Comparison of ENCODE assay signal across 12 mouse cellular contexts in the genomic region with DNA sequence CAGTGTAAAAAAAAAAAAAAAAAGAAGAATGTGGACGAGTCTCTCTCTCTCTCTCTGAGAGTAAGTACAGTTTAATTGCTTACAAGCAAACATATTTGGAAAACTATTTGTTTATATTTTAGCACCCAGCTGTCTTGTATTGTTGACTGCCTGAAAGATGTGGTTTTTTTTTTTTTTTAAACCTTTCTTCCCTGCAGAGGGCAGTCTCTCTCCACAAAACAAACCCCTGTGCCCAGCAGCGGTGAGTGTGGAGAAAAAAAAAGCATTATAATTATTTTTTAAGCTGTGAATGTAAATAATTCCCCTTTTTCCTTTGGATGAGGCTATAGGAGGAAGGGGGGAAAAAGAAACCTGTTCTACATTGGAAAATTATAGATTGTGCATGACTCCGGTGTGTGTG.
A peak's percentile ranks its signal among the peaks of the same experiment; 100 is the strongest.
DNase-seq lines count a peak whose midpoint lies in the region; ATAC-seq and TF ChIP-seq lines count a peak whose summit lies in the region.
"Had no signal": no experiment of that assay in that cellular context is flagged by ENCODE, and none has a peak within 500 bp of the region (broad histone marks: within the 10 kb centered on the region; RNA-seq: fewer than 3 reads in every experiment).

No protein-coding gene starts in this region.

- H3K9ac ChIP-seq in heart, postnatal 0 days (replicated peaks; ENCODE audit: low read depth, low read length): no peak overlapping the region
- H3K9ac ChIP-seq in lung, postnatal 0 days (replicated peaks; ENCODE audit: low read depth): no peak overlapping the region
- H3K9ac ChIP-seq: heart, embryonic 15.5 days had no signal

- no peak for ATAC-seq in heart, postnatal 0 days (ENCODE audit: insufficient read depth, low read depth)
- no peak for ATAC-seq in lung, postnatal 0 days
- no peak for ATAC-seq in Patski

- WGBS in heart, postnatal 0 days: 27% methylated on average over 3 of the region's 3 CpGs
- WGBS in lung, postnatal 0 days: 18% methylated on average over 3 of the region's 3 CpGs

- no peaks in the 10 kb centered on the region for H3K27me3 ChIP-seq in heart, postnatal 0 days (ENCODE audit: control insufficient read depth, insufficient read depth, low read length)
- H3K27me3 ChIP-seq in lung, postnatal 0 days (replicated peaks; ENCODE audit: insufficient read depth, low read length): no peaks in the 10 kb centered on the region
- peaks cover 33% of the 10 kb centered on the region for H3K27me3 ChIP-seq in Patski

- no peak overlapping the region for H3K4me3 ChIP-seq in heart, postnatal 0 days (ENCODE audit: low read depth, low read length)
- no peak overlapping the region for H3K4me3 ChIP-seq in lung, postnatal 0 days (ENCODE audit: low read depth, low read length)
- H3K4me3 ChIP-seq: embryonic facial prominence, embryonic 13.5 days; heart, embryonic 15.5 days had no signal

- intact Hi-C loops in heart, postnatal 36 days (cut with DNase I): loop anchor here (5.0 kb wide), 1 partner anchor 1722 kb away; no protein-coding TSS in a partner anchor

- no peak overlapping the region for H3K4me2 ChIP-seq in heart, postnatal 0 days (ENCODE audit: low read depth, low read length)
- H3K4me2 ChIP-seq in lung, postnatal 0 days (replicated peaks; ENCODE audit: low read depth, low read length): no peak overlapping the region
- H3K4me2 ChIP-seq: embryonic facial prominence, embryonic 13.5 days; heart, embryonic 15.5 days had no signal

- no peaks in the 10 kb centered on the region for H3K4me1 ChIP-seq in heart, postnatal 0 days (ENCODE audit: control insufficient read depth, insufficient read depth)
- no peaks in the 10 kb centered on the region; the same call in 1 of the 2 replicates for H3K4me1 ChIP-seq in lung, postnatal 0 days (ENCODE audit: insufficient read depth, low read depth, low read length)
- H3K4me1 ChIP-seq: heart, embryonic 15.5 days had no signal

- peak; percentile 42 for TF ChIP-seq CTCF in heart, postnatal 0 days (IDR thresholded peaks at IDR 0.05; ENCODE audit: low read depth)
- peak; percentile 63 for TF ChIP-seq CTCF in lung, postnatal 0 days (IDR thresholded peaks at IDR 0.05)
- TF ChIP-seq CTCF in Patski (IDR thresholded peaks at IDR 0.05): peak; percentile 24

- POLR2A ChIA-PET in Patski (lab: Charles Lee): interaction anchor here (0.7 kb wide), 1 partner anchor 34 kb away, joined by 6 read pairs; no protein-coding TSS in a partner anchor

- TF ChIP-seq EP300 in heart, postnatal 0 days (IDR thresholded peaks at IDR 0.05; ENCODE audit: low read depth): no peak
- TF ChIP-seq EP300 in lung, postnatal 0 days (IDR thresholded peaks at IDR 0.05): no peak

- H3K9me3 ChIP-seq in heart, postnatal 0 days (replicated peaks; ENCODE audit: control insufficient read depth, low read length): no peaks in the 10 kb centered on the region
- no peaks in the 10 kb centered on the region for H3K9me3 ChIP-seq in lung, postnatal 0 days (ENCODE audit: low read length)
- H3K9me3 ChIP-seq: embryonic facial prominence, embryonic 13.5 days; heart, embryonic 15.5 days had no signal

- in situ Hi-C loops in Patski (cut with MboI; ENCODE audit: low pct_unique_long_range_greater_than_20kb): no loop called here

- no peaks in the 10 kb centered on the region for H3K36me3 ChIP-seq in heart, postnatal 0 days (replicated peaks; ENCODE audit: control insufficient read depth, insufficient read depth, low read length)
- H3K36me3 ChIP-seq in lung, postnatal 0 days (ENCODE audit: insufficient read depth, low read length): no peaks in the 10 kb centered on the region
- H3K36me3 ChIP-seq: embryonic facial prominence, embryonic 13.5 days; heart, embryonic 15.5 days had no signal

- peak; percentile 11 for DNase-seq in heart, postnatal 0 days (ENCODE audit: low spot score)
- no peak for DNase-seq in heart, postnatal 36 days
- DNase-seq in lung, postnatal 0 days (ENCODE audit: low spot score): peak; percentile 65
- no peak for DNase-seq in lung, adult 18-20 months
- no peak for DNase-seq in Patski (ENCODE audit: low read depth, low spot score)
- DNase-seq in retina, embryonic 14.5 days (ENCODE audit: low spot score): peak; percentile 73
- DNase-seq in urinary bladder, adult 18-20 months (ENCODE audit: low spot score in 2 of 2): no peak
- DNase-seq: kidney, adult 9 months; thymus, postnatal 36 days had no signal

- no peak overlapping the region for H3K27ac ChIP-seq in heart, postnatal 0 days (ENCODE audit: low read depth)
- no peak overlapping the region for H3K27ac ChIP-seq in lung, postnatal 0 days (ENCODE audit: low read length)
- H3K27ac ChIP-seq: heart, embryonic 15.5 days; macrophage had no signal

- CTCF ChIA-PET in Patski (lab: Charles Lee): no interaction called here

Comparison
In these comparisons a context has a peak if more than half of its experiments do, and no peak if none do; other contexts are left out.
1. DNase-seq: peak in heart, postnatal 0 days (single experiment), lung, postnatal 0 days (single experiment) and retina, embryonic 14.5 days (single experiment); none in heart, postnatal 36 days (0 of 2), lung, adult 18-20 months (0 of 2), Patski (single experiment) and urinary bladder, adult 18-20 months (0 of 2).
2. Peak in every context shown above with its lines, with median percentiles within 50 percentile points of each other: CTCF ChIP-seq.